Mouse (Mus musculus) olfactory bulb, adult 2 months (tissue): ENCODE data around the gene Ap2s1.

Experiments
- CTCF ChIP-seq: fragments of 200-500 bp; IDR thresholded peaks from 2 replicates; pipeline ENCODE4 v1.5.1; 2012; ENCODE audit warnings: low read depth, mild to moderate bottlenecking, low read length, moderate library complexity; ENCODE audit not compliant: insufficient read depth
- POLR2A ChIP-seq: fragments of 200-500 bp; IDR thresholded peaks from 2 replicates; pipeline ENCODE4 v1.6.1; 2012; ENCODE audit warnings: mild to moderate bottlenecking, low read depth, low read length, moderate library complexity; ENCODE audit not compliant: insufficient read depth

- TF ChIP-seq POLR2A (no peak), CTCF (no peak)
Measured at GRCm38 (mm10) chr7:16752016-16752415, 13.8 kb downstream of the Ap2s1 start.
